Mouse (Mus musculus): Measurements from ENCODE around the gene St8sia1. TPM values are rescaled to one million over a fixed set of nuclear protein-coding genes. Genes with fewer than 3 reads are reported as not detected.

The St8sia1 gene
- polyA plus RNA-seq, 1 experiment from 2014 or later, result 3.6 TPM

GRCm38 (mm10) chr6:142994821-142995220 is 30.6 kb upstream of the St8sia1 start:
- H3K27me3 ChIP-seq (ENCODE audit: control insufficient read depth, insufficient read depth, low read length), result no peaks in the 10 kb centered on the region
- H3K27ac ChIP-seq (ENCODE audit: low read depth, low read length), result no peak overlapping the region
- H3K9ac ChIP-seq (ENCODE audit: low read depth, low read length), result no peak overlapping the region
- H3K4me2 ChIP-seq, result no peak overlapping the region
- H3K4me1 ChIP-seq (ENCODE audit: control insufficient read depth, insufficient read depth, low read length), result peaks cover 16% of the 10 kb centered on the region
- no peak overlapping the region for H3K4me3 ChIP-seq (ENCODE audit: low read depth, low read length)
- no peak for ATAC-seq (replicated peaks; ENCODE audit: insufficient number of reproducible peaks, low FRiP score, low TSS enrichment)
- WGBS (ENCODE audit: insufficient replicate concordance), result 46% methylated on average over 7 of the region's 7 CpGs
- H3K36me3 ChIP-seq (ENCODE audit: control insufficient read depth, insufficient read depth, low read length), result no peaks in the 10 kb centered on the region
- H3K9me3 ChIP-seq (replicated peaks; ENCODE audit: control insufficient read depth, low read length), result no peaks in the 10 kb centered on the region

- no peaks in the 10 kb centered on the region for H3K36me3 ChIP-seq (ENCODE audit: control insufficient read depth, insufficient read depth, low read length)
- H3K4me2 ChIP-seq, result peak overlapping the region; percentile 6; the same call in 1 of the 2 replicates
- H3K9me3 ChIP-seq (replicated peaks; ENCODE audit: control insufficient read depth, low read length), result no peaks in the 10 kb centered on the region
- H3K4me3 ChIP-seq (ENCODE audit: low read depth, low read length), result no peak overlapping the region
- peak; percentile 57 for ATAC-seq (replicated peaks; ENCODE audit: insufficient number of reproducible peaks, low FRiP score, low TSS enrichment)
- H3K27me3 ChIP-seq (ENCODE audit: control insufficient read depth, insufficient read depth, low read length), result no peaks in the 10 kb centered on the region
- H3K27ac ChIP-seq (ENCODE audit: low read depth, low read length), result peak overlapping the region; percentile 86
- 21% methylated on average over 14 of the region's 14 CpGs for WGBS (ENCODE audit: insufficient replicate concordance)
- 0 out of 2 replicates have a peak overlapping the region, but pooled peaks have one; percentile 34 for H3K9ac ChIP-seq (ENCODE audit: low read depth, low read length)
- peaks cover 16% of the 10 kb centered on the region for H3K4me1 ChIP-seq (ENCODE audit: control insufficient read depth, insufficient read depth, low read length)
Measured at GRCm38 (mm10) chr6:142993705-142994698, 29.8 kb upstream of the St8sia1 start.

- Histone ChIP-seq H3K36me3 (ENCODE audit: control insufficient read depth, insufficient read depth, low read length) (no peaks in the 10 kb centered on the region), H3K27ac (ENCODE audit: low read depth, low read length) (peak overlapping the region; percentile 29; the same call in 1 of the 2 replicates), H3K9me3 (replicated peaks; ENCODE audit: control insufficient read depth, low read length) (no peaks in the 10 kb centered on the region), H3K9ac (ENCODE audit: low read depth, low read length) (no peak overlapping the region), H3K4me2 (no peak overlapping the region), H3K4me3 (ENCODE audit: low read depth, low read length) (no peak overlapping the region), H3K27me3 (ENCODE audit: control insufficient read depth, insufficient read depth, low read length) (no peaks in the 10 kb centered on the region), H3K4me1 (ENCODE audit: control insufficient read depth, insufficient read depth, low read length) (peaks cover 16% of the 10 kb centered on the region)
- 79% methylated on average over 2 of the region's 2 CpGs for WGBS (ENCODE audit: insufficient replicate concordance)
- no peak for ATAC-seq (replicated peaks; ENCODE audit: insufficient number of reproducible peaks, low FRiP score, low TSS enrichment)
Measured at GRCm38 (mm10) chr6:142992971-142993370, 28.7 kb upstream of the St8sia1 start.

GRCm38 (mm10) chr6:142992099-142992498 is 27.8 kb upstream of the St8sia1 start:
- H3K4me2 ChIP-seq, result no peak overlapping the region
- no peaks in the 10 kb centered on the region for H3K27me3 ChIP-seq (ENCODE audit: control insufficient read depth, insufficient read depth, low read length)
- no peaks in the 10 kb centered on the region for H3K36me3 ChIP-seq (ENCODE audit: control insufficient read depth, insufficient read depth, low read length)
- 49% methylated on average over 7 of the region's 7 CpGs for WGBS (ENCODE audit: insufficient replicate concordance)
- no peak overlapping the region for H3K9ac ChIP-seq (ENCODE audit: low read depth, low read length)
- ATAC-seq (replicated peaks; ENCODE audit: insufficient number of reproducible peaks, low FRiP score, low TSS enrichment), result no peak
- H3K4me1 ChIP-seq (ENCODE audit: control insufficient read depth, insufficient read depth, low read length), result peaks cover 16% of the 10 kb centered on the region
- no peak overlapping the region for H3K4me3 ChIP-seq (ENCODE audit: low read depth, low read length)
- no peak overlapping the region for H3K27ac ChIP-seq (ENCODE audit: low read depth, low read length)
- H3K9me3 ChIP-seq (replicated peaks; ENCODE audit: control insufficient read depth, low read length), result no peaks in the 10 kb centered on the region

- no peak for ATAC-seq (replicated peaks; ENCODE audit: insufficient number of reproducible peaks, low FRiP score, low TSS enrichment)
- Histone ChIP-seq H3K27ac (ENCODE audit: low read depth, low read length) (no peak overlapping the region), H3K27me3 (ENCODE audit: control insufficient read depth, insufficient read depth, low read length) (no peaks in the 10 kb centered on the region), H3K9ac (ENCODE audit: low read depth, low read length) (no peak overlapping the region), H3K9me3 (replicated peaks; ENCODE audit: control insufficient read depth, low read length) (no peaks in the 10 kb centered on the region), H3K36me3 (ENCODE audit: control insufficient read depth, insufficient read depth, low read length) (no peaks in the 10 kb centered on the region), H3K4me1 (ENCODE audit: control insufficient read depth, insufficient read depth, low read length) (peaks cover 16% of the 10 kb centered on the region), H3K4me2 (no peak overlapping the region), H3K4me3 (ENCODE audit: low read depth, low read length) (no peak overlapping the region)
- 41% methylated on average over 7 of the region's 7 CpGs for WGBS (ENCODE audit: insufficient replicate concordance)
Measured at GRCm38 (mm10) chr6:142991391-142992059, 27.3 kb upstream of the St8sia1 start.

- no peak overlapping the region for H3K27ac ChIP-seq (ENCODE audit: low read depth, low read length)
- no peaks in the 10 kb centered on the region for H3K27me3 ChIP-seq (ENCODE audit: control insufficient read depth, insufficient read depth, low read length)
- 79% methylated on average over 9 of the region's 9 CpGs for WGBS (ENCODE audit: insufficient replicate concordance)
- no peaks in the 10 kb centered on the region for H3K9me3 ChIP-seq (replicated peaks; ENCODE audit: control insufficient read depth, low read length)
- no peak overlapping the region for H3K9ac ChIP-seq (ENCODE audit: low read depth, low read length)
- H3K4me1 ChIP-seq (ENCODE audit: control insufficient read depth, insufficient read depth, low read length), result peaks cover 16% of the 10 kb centered on the region
- H3K36me3 ChIP-seq (ENCODE audit: control insufficient read depth, insufficient read depth, low read length), result no peaks in the 10 kb centered on the region
- no peak overlapping the region for H3K4me2 ChIP-seq
- H3K4me3 ChIP-seq (ENCODE audit: low read depth, low read length), result no peak overlapping the region
- no peak for ATAC-seq (replicated peaks; ENCODE audit: insufficient number of reproducible peaks, low FRiP score, low TSS enrichment)
Measured at GRCm38 (mm10) chr6:142990516-142990915, 26.3 kb upstream of the St8sia1 start.

- ATAC-seq (replicated peaks; ENCODE audit: insufficient number of reproducible peaks, low FRiP score, low TSS enrichment), result no peak
Measured at GRCm38 (mm10) chr6:142989495-142989894, 25.2 kb upstream of the St8sia1 start.

GRCm38 (mm10) chr6:142988753-142989152 is 24.5 kb upstream of the St8sia1 start:
- Histone ChIP-seq H3K9me3 (replicated peaks; ENCODE audit: control insufficient read depth, low read length) (no peaks in the 10 kb centered on the region), H3K4me2 (no peak overlapping the region), H3K27me3 (ENCODE audit: control insufficient read depth, insufficient read depth, low read length) (no peaks in the 10 kb centered on the region), H3K27ac (ENCODE audit: low read depth, low read length) (no peak overlapping the region), H3K4me1 (ENCODE audit: control insufficient read depth, insufficient read depth, low read length) (peaks cover 11% of the 10 kb centered on the region), H3K4me3 (ENCODE audit: low read depth, low read length) (no peak overlapping the region), H3K9ac (ENCODE audit: low read depth, low read length) (no peak overlapping the region), H3K36me3 (ENCODE audit: control insufficient read depth, insufficient read depth, low read length) (no peaks in the 10 kb centered on the region)
- ATAC-seq (replicated peaks; ENCODE audit: insufficient number of reproducible peaks, low FRiP score, low TSS enrichment), result no peak
- 26% methylated on average over 10 of the region's 10 CpGs for WGBS (ENCODE audit: insufficient replicate concordance)

More at GRCm38 (mm10) chr6:142989495-142989894, 25.2 kb upstream of the St8sia1 start:
- Histone ChIP-seq H3K4me3 (ENCODE audit: low read depth, low read length) (no peak overlapping the region), H3K36me3 (ENCODE audit: control insufficient read depth, insufficient read depth, low read length) (no peaks in the 10 kb centered on the region), H3K9ac (ENCODE audit: low read depth, low read length) (no peak overlapping the region), H3K27me3 (ENCODE audit: control insufficient read depth, insufficient read depth, low read length) (no peaks in the 10 kb centered on the region), H3K4me1 (ENCODE audit: control insufficient read depth, insufficient read depth, low read length) (peaks cover 16% of the 10 kb centered on the region), H3K27ac (ENCODE audit: low read depth, low read length) (no peak overlapping the region), H3K9me3 (replicated peaks; ENCODE audit: control insufficient read depth, low read length) (no peaks in the 10 kb centered on the region), H3K4me2 (no peak overlapping the region)
- WGBS (ENCODE audit: insufficient replicate concordance), result 72% methylated on average over 13 of the region's 13 CpGs
